Mouse (Mus musculus) spleen, adult 2 months (tissue): ENCODE results near the gene Zrsr1.

Experiments used
- CTCF ChIP-seq: fragments of 200-500 bp; IDR thresholded peaks from 2 replicates; pipeline ENCODE4 v1.5.1; 2011; ENCODE audit warnings: mild to moderate bottlenecking, inconsistent platforms; ENCODE audit not compliant: insufficient read depth, insufficient read length, insufficient replicate concordance; ENCODE audit errors: extremely low read depth
- POLR2A ChIP-seq: fragments of 200-500 bp; IDR thresholded peaks from 2 replicates; pipeline ENCODE4 v1.6.1; 2011; ENCODE audit warnings: low read depth, low read length, inconsistent platforms

GRCm38 (mm10) chr11:22936446-22937125, 35.2 kb upstream of the Zrsr1 start:
- no peak for TF ChIP-seq CTCF
- TF ChIP-seq POLR2A = no peak
